Mouse (Mus musculus): ENCODE data around the gene Kpna2. TPM values are rescaled to one million over a fixed set of nuclear protein-coding genes. Genes with fewer than 3 reads are reported as not detected.

The Kpna2 gene
- polyA plus RNA-seq, 1 experiment from 2014 or later, result 235 TPM

DNA sequence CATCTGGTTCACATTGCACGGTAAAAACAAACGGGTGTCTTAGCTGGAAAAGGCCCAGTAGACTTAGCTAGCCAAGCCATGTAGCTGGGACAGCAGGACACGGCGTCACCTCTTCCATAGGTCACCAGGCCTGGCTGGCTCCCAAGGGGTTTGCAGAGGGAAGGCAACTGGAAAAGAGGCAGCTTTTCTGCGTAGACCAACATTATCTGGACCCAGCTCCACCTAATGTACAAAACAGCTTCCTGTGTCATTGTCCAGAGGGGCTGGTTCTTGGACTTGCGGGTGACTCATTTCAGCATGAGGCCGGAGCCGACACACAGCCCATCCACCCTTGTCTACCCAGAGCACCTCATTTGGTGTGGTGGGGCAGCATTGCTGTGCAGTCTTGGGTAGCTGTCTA, 23.1 kb downstream of the Kpna2 start:
- no peak overlapping the region; the same call in 1 of the 2 replicates for H3K4me2 ChIP-seq (ENCODE audit: low read depth, low read length)
- no peak overlapping the region for H3K4me3 ChIP-seq (ENCODE audit: low read length)
- peak overlapping the region; percentile 71 for H3K27ac ChIP-seq (ENCODE audit: low read length)
- H3K36me3 ChIP-seq (ENCODE audit: control insufficient read depth, insufficient read depth), result no peaks in the 10 kb centered on the region
- WGBS, result 56% methylated on average over 8 of the region's 8 CpGs
- no peaks in the 10 kb centered on the region for H3K27me3 ChIP-seq (ENCODE audit: control insufficient read depth, insufficient read depth, low read length)
- 0 out of 2 replicates have a peak overlapping the region, but pooled peaks have one; percentile 25 for H3K9ac ChIP-seq (ENCODE audit: low read length)
- H3K4me1 ChIP-seq (ENCODE audit: control insufficient read depth, insufficient read depth, low read length), result peaks cover 10% of the 10 kb centered on the region; the same call in 1 of the 2 replicates
- peak; percentile 76 for ATAC-seq (replicated peaks; ENCODE audit: extremely low read depth, insufficient read depth, low FRiP score)
- H3K9me3 ChIP-seq (replicated peaks; ENCODE audit: control insufficient read depth, low read length), result no peaks in the 10 kb centered on the region; the same call in 1 of the 2 replicates

DNA sequence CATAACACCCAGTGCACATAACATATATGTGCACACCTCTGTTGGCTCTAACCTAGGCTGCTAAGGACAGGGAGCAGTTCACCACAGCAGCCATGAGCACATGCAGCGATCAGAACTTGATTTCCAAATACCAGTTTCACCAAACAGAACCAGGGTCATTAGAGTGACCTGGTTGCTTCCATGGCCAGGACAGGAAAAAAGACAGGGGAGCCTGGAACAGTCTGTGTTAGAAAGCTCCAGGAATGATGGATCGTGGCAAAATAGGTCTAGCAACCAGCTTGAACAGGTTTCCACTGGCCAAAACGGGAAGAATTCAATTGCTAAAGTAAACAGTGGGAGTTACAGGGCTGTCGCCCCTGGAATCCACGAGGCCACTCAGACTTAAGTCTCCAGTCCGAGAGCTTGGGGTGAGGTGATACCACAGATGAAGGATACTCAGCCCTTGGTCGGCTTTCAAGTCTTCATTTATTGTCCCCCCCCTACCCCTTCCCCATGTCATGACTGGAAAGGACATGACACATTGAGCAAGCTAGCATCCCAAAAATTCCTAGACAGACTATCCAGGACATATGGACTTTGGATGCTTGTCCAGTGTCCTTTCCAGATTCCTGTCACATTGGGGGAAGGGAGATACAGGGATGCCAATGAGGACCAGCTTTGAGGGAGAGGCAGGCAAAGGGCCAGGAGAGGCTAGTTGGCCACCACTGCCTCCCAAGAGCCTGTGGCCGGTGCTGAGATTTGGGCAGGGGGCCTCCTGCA, 23.7 kb downstream of the Kpna2 start:
- Histone ChIP-seq H3K27ac (ENCODE audit: low read length) (peak overlapping the region; percentile 71), H3K9me3 (replicated peaks; ENCODE audit: control insufficient read depth, low read length) (no peaks in the 10 kb centered on the region; the same call in 1 of the 2 replicates)
- ATAC-seq (replicated peaks; ENCODE audit: extremely low read depth, insufficient read depth, low FRiP score), result peak; percentile 33; the same call in 1 of the 2 replicates

DNA sequence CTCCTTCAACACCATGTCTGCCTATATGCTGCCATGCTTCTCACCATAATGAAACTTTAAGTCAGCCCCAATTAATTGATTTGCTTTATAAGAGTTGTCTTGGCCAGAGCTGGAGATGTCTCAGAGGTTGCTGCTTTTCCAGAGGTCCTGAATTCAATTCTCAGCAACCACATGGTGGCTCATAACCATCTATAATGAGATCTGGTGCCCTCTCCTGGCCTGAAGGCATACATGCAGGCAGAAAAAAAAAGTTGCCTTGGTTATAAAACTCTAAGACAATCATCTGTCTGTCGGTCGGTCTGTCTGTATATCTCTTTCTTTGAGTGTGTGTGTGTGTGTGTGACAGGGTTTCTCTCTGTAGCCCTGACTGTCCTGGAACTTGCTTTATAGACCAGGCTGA, 24.9 kb downstream of the Kpna2 start:
- Histone ChIP-seq H3K4me2 (ENCODE audit: low read depth, low read length) (no peak overlapping the region), H3K9me3 (replicated peaks; ENCODE audit: control insufficient read depth, low read length) (no peaks in the 10 kb centered on the region; the same call in 1 of the 2 replicates), H3K36me3 (ENCODE audit: control insufficient read depth, insufficient read depth) (no peaks in the 10 kb centered on the region), H3K27me3 (ENCODE audit: control insufficient read depth, insufficient read depth, low read length) (no peaks in the 10 kb centered on the region), H3K27ac (ENCODE audit: low read length) (no peak overlapping the region), H3K9ac (ENCODE audit: low read length) (no peak overlapping the region), H3K4me3 (ENCODE audit: low read length) (no peak overlapping the region), H3K4me1 (ENCODE audit: control insufficient read depth, insufficient read depth, low read length) (peaks cover 10% of the 10 kb centered on the region; the same call in 1 of the 2 replicates)
- 79% methylated on average over 2 of the region's 2 CpGs for WGBS
- no peak for ATAC-seq (replicated peaks; ENCODE audit: extremely low read depth, insufficient read depth, low FRiP score)

More for the DNA sequence above, 23.7 kb downstream of the Kpna2 start:
- Histone ChIP-seq H3K36me3 (ENCODE audit: control insufficient read depth, insufficient read depth) (no peaks in the 10 kb centered on the region), H3K27me3 (ENCODE audit: control insufficient read depth, insufficient read depth, low read length) (no peaks in the 10 kb centered on the region), H3K4me3 (ENCODE audit: low read length) (no peak overlapping the region), H3K9ac (ENCODE audit: low read length) (0 out of 2 replicates have a peak overlapping the region, but pooled peaks have one; percentile 25), H3K4me2 (ENCODE audit: low read depth, low read length) (no peak overlapping the region; the same call in 1 of the 2 replicates), H3K4me1 (ENCODE audit: control insufficient read depth, insufficient read depth, low read length) (peaks cover 10% of the 10 kb centered on the region; the same call in 1 of the 2 replicates)
- 61% methylated on average over 8 of the region's 8 CpGs for WGBS

DNA sequence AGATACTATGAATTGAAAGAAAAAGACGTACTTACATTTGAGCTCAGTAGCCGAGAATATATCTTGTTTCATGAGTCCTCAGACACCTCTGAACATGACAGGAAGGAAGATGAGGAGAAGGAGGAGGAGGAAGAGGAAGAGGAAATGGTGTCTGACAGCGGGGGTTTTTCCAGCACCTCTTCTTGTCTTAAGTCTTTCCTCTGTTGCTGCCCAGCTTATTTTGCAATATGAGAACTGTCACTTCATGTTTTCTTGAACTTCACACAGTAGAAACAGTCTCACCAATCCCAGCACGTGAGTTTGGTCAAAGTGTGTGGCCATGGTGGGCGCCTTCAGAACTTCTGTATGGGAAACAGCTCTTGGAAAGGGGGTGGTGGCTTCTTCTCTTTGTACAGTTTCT, 26.3 kb downstream of the Kpna2 start:
- H3K36me3 ChIP-seq (ENCODE audit: control insufficient read depth, insufficient read depth), result no peaks in the 10 kb centered on the region

DNA sequence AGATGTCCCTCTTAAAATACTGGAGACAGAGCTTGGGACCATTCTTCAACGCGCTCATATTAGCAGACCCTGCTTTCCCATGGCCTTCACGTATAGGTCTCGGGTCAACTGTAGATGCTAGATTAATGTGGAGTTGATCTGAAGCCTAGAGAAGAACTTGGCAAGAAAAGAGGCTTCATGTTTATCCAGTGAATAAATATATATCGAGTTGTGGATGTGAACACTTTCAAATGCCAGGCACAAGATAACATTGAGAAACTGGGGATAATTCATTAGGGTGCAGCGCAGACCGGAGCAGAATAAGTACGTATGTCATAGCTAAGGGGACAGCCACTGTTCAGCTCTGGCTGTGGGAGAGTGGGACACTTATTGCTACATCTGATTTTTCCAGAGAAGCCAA, 29.5 kb downstream of the Kpna2 start:
- Histone ChIP-seq H3K9ac (ENCODE audit: low read length) (no peak overlapping the region), H3K4me1 (ENCODE audit: control insufficient read depth, insufficient read depth, low read length) (0 out of 2 replicates have a peak, but pooled peaks cover 4% of the 10 kb centered on the region), H3K27ac (ENCODE audit: low read length) (no peak overlapping the region), H3K9me3 (replicated peaks; ENCODE audit: control insufficient read depth, low read length) (peaks cover 3% of the 10 kb centered on the region; the same call in 1 of the 2 replicates), H3K36me3 (ENCODE audit: control insufficient read depth, insufficient read depth) (no peaks in the 10 kb centered on the region), H3K4me2 (ENCODE audit: low read depth, low read length) (no peak overlapping the region), H3K4me3 (ENCODE audit: low read length) (no peak overlapping the region), H3K27me3 (ENCODE audit: control insufficient read depth, insufficient read depth, low read length) (no peaks in the 10 kb centered on the region)
- no peak for ATAC-seq (replicated peaks; ENCODE audit: extremely low read depth, insufficient read depth, low FRiP score)
- 80% methylated on average over 8 of the region's 8 CpGs for WGBS

More for the DNA sequence above, 26.3 kb downstream of the Kpna2 start:
- no peak for ATAC-seq (replicated peaks; ENCODE audit: extremely low read depth, insufficient read depth, low FRiP score)
- Histone ChIP-seq H3K4me2 (ENCODE audit: low read depth, low read length) (no peak overlapping the region), H3K27ac (ENCODE audit: low read length) (no peak overlapping the region), H3K27me3 (ENCODE audit: control insufficient read depth, insufficient read depth, low read length) (no peaks in the 10 kb centered on the region), H3K9me3 (replicated peaks; ENCODE audit: control insufficient read depth, low read length) (no peaks in the 10 kb centered on the region; the same call in 1 of the 2 replicates), H3K4me3 (ENCODE audit: low read length) (no peak overlapping the region), H3K9ac (ENCODE audit: low read length) (no peak overlapping the region), H3K4me1 (ENCODE audit: control insufficient read depth, insufficient read depth, low read length) (peaks cover 10% of the 10 kb centered on the region; the same call in 1 of the 2 replicates)
- 81% methylated on average over 5 of the region's 5 CpGs for WGBS

DNA sequence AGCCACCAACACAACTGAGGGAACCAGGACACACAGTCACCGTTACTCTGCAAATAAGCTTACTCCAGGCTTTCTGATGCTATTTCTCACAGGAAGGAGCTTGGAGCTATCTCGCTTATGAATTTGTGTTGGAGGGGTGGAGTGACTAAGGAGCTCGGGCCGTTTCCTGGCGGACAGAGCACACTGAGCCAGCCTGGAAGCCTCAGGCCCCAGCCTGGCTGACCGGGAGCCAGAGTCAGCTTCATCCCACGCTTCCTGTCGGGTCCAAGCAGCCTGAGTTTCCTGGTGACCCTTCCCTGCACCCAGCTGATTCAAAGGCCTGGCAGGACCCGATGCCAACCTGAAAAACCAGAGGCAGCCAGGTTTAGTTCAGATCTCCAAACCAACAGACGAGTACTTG, 31.7 kb downstream of the Kpna2 start:
- H3K4me3 ChIP-seq (ENCODE audit: low read length), result no peak overlapping the region
- WGBS, result 40% methylated on average over 10 of the region's 10 CpGs
- peak overlapping the region; percentile 2; the same call in 1 of the 2 replicates for H3K4me2 ChIP-seq (ENCODE audit: low read depth, low read length)
- 0 out of 2 replicates have a peak, but pooled peaks cover 4% of the 10 kb centered on the region for H3K4me1 ChIP-seq (ENCODE audit: control insufficient read depth, insufficient read depth, low read length)
- H3K27me3 ChIP-seq (ENCODE audit: control insufficient read depth, insufficient read depth, low read length), result no peaks in the 10 kb centered on the region
- ATAC-seq (replicated peaks; ENCODE audit: extremely low read depth, insufficient read depth, low FRiP score), result peak; percentile 91
- H3K9ac ChIP-seq (ENCODE audit: low read length), result no peak overlapping the region
- peak overlapping the region; percentile 78 for H3K27ac ChIP-seq (ENCODE audit: low read length)
- no peaks in the 10 kb centered on the region for H3K36me3 ChIP-seq (ENCODE audit: control insufficient read depth, insufficient read depth)
- H3K9me3 ChIP-seq (replicated peaks; ENCODE audit: control insufficient read depth, low read length), result 0 out of 2 replicates have a peak, but pooled peaks cover 3% of the 10 kb centered on the region

DNA sequence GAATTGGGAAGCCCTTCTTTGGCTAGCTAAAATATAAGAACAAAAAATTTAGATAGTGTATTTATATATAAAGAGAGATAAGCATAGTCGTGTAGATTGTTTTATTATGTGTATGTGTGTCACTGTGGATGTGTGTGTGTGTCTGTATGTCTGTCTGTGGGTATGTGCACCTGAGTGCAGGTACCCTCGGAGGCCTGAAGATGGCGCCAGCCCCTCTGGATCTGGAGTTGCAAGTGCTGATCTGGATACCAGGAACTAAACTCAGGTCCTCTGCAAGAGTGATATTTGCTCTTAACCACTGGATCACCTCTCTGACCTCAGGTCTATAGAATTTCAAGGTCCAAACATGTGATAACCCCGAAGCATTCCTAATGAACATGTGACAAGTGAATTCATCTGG, 33.5 kb downstream of the Kpna2 start:
- Histone ChIP-seq H3K27ac (ENCODE audit: low read length) (no peak overlapping the region), H3K4me1 (ENCODE audit: control insufficient read depth, insufficient read depth, low read length) (peaks cover 13% of the 10 kb centered on the region), H3K27me3 (ENCODE audit: control insufficient read depth, insufficient read depth, low read length) (no peaks in the 10 kb centered on the region), H3K4me2 (ENCODE audit: low read depth, low read length) (no peak overlapping the region), H3K36me3 (ENCODE audit: control insufficient read depth, insufficient read depth) (no peaks in the 10 kb centered on the region), H3K9me3 (replicated peaks; ENCODE audit: control insufficient read depth, low read length) (0 out of 2 replicates have a peak, but pooled peaks cover 3% of the 10 kb centered on the region), H3K4me3 (ENCODE audit: low read length) (no peak overlapping the region), H3K9ac (ENCODE audit: low read length) (no peak overlapping the region)
- no peak for ATAC-seq (replicated peaks; ENCODE audit: extremely low read depth, insufficient read depth, low FRiP score)
- 86% methylated on average over 4 of the region's 4 CpGs for WGBS

DNA sequence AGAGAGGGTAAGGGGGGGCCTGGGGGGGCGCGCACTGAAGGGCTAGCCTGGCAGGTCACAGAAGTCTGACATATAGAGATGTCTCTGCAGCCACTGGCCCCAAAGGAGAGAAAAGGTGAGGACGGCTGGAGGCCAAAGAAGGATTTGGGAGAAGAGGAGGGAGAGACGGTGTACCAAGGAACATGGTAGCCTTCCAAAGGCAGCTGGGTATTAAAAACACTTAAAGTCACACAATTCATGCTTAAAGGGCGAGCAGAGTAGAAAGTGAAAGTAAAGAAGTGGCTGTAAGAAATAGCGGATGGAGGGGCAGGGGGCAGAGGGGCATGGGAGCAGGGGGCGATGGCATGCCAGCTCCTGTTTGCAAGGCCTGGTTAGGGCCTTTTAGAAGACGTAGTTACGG, 37.0 kb downstream of the Kpna2 start:
- WGBS, result 79% methylated on average over 9 of the region's 9 CpGs
- peaks cover 25% of the 10 kb centered on the region for H3K4me1 ChIP-seq (ENCODE audit: control insufficient read depth, insufficient read depth, low read length)
- no peak overlapping the region for H3K9ac ChIP-seq (ENCODE audit: low read length)
- peak overlapping the region; percentile 27 for H3K4me2 ChIP-seq (ENCODE audit: low read depth, low read length)
- no peaks in the 10 kb centered on the region for H3K27me3 ChIP-seq (ENCODE audit: control insufficient read depth, insufficient read depth, low read length)
- peaks cover 5% of the 10 kb centered on the region; the same call in 1 of the 2 replicates for H3K9me3 ChIP-seq (replicated peaks; ENCODE audit: control insufficient read depth, low read length)
- peak overlapping the region; percentile 6 for H3K27ac ChIP-seq (ENCODE audit: low read length)
- H3K4me3 ChIP-seq (ENCODE audit: low read length), result no peak overlapping the region
- ATAC-seq (replicated peaks; ENCODE audit: extremely low read depth, insufficient read depth, low FRiP score), result no peak
- no peaks in the 10 kb centered on the region for H3K36me3 ChIP-seq (ENCODE audit: control insufficient read depth, insufficient read depth)
